Mouse (Mus musculus): ENCODE measurements around the gene Fastk. TPM values are rescaled to one million over a fixed set of nuclear protein-coding genes. Genes with fewer than 3 reads are reported as not detected.
"Not testable (repeated sequence)": the region's sequence is repeated elsewhere in the genome, so short reads cannot be mapped to it uniquely, and the experiment has no call there.

Fastk gene
- polyA plus RNA-seq, 1 experiment: 46.3 TPM

DNA sequence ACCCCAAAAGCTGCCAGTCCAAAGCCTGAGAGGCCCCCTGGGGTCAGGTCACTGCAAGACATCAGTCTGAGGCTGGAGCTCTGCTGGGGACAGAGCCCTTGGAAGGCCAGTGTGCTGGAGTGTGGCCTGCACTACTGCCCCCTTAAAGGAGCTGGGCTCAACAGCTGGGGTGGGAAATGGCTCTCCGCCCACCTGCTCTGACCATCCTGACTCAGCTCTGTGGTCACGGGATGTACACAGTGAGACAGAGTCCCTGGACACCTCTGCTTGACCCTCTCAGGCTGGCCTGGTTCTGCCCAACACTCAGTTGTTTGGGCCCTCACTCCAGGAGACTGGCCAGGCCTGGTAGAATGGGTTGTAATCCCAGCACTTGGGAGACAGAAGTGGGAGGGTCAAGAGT lies 35.6 kb downstream of the Fastk start:
- no peak overlapping the region for H3K4me3 ChIP-seq (ENCODE audit: insufficient read depth, low read length)
- H3K27ac ChIP-seq (ENCODE audit: insufficient read depth, low read depth, low read length): no peak overlapping the region
- peaks cover 10% of the 10 kb centered on the region; the same call in 1 of the 2 replicates for H3K4me1 ChIP-seq (ENCODE audit: control insufficient read depth, insufficient read depth, low read length)
- TF ChIP-seq POLR2A (IDR thresholded peaks at IDR 0.05; ENCODE audit: borderline replicate concordance, low read depth, low read length) (no peak), CTCF (IDR thresholded peaks at IDR 0.05; ENCODE audit: low read depth, low read length) (no peak)

GRCm38 (mm10) chr5:24408651-24409050 lies 36.4 kb downstream of the Fastk start:
- TF ChIP-seq POLR2A (IDR thresholded peaks at IDR 0.05; ENCODE audit: borderline replicate concordance, low read depth, low read length) (no peak), CTCF (IDR thresholded peaks at IDR 0.05; ENCODE audit: low read depth, low read length) (no peak)
- Histone ChIP-seq H3K4me1 (ENCODE audit: control insufficient read depth, insufficient read depth, low read length) (peaks cover 11% of the 10 kb centered on the region; the same call in 1 of the 2 replicates), H3K27ac (ENCODE audit: insufficient read depth, low read depth, low read length) (no peak overlapping the region), H3K4me3 (ENCODE audit: insufficient read depth, low read length) (no peak overlapping the region)

DNA sequence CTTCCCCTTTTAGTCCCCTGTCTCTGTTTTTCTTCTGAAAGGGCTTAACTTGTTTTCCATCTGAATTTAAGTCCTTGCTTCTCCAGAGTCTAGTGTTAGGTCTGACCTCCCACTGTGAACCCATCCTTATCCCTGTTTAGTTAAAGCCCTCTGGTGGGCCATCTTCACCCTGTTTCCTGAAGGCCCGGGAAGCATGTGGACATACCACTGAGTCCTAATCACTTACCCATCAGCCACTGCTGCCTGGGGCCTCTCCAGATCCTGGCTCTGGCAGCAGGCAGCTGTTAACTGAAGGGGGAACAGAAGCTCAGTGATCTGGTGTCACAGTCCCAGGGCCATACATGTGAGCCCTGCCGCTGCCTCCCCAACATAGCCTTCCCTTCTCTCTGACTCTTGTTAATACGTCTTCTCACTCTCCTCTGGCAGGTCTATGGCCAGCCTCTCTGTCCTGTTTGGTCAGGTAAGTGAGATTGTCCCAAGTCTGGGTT lies 39.7 kb downstream of the Fastk start:
- Histone ChIP-seq H3K4me1 (ENCODE audit: control insufficient read depth, insufficient read depth, low read length) (peaks cover 11% of the 10 kb centered on the region; the same call in 1 of the 2 replicates), H3K27ac (ENCODE audit: insufficient read depth, low read depth, low read length) (no peak overlapping the region), H3K4me3 (ENCODE audit: insufficient read depth, low read length) (no peak overlapping the region)
- TF ChIP-seq CTCF (IDR thresholded peaks at IDR 0.05; ENCODE audit: low read depth, low read length) (no peak), POLR2A (IDR thresholded peaks at IDR 0.05; ENCODE audit: borderline replicate concordance, low read depth, low read length) (no peak)

DNA sequence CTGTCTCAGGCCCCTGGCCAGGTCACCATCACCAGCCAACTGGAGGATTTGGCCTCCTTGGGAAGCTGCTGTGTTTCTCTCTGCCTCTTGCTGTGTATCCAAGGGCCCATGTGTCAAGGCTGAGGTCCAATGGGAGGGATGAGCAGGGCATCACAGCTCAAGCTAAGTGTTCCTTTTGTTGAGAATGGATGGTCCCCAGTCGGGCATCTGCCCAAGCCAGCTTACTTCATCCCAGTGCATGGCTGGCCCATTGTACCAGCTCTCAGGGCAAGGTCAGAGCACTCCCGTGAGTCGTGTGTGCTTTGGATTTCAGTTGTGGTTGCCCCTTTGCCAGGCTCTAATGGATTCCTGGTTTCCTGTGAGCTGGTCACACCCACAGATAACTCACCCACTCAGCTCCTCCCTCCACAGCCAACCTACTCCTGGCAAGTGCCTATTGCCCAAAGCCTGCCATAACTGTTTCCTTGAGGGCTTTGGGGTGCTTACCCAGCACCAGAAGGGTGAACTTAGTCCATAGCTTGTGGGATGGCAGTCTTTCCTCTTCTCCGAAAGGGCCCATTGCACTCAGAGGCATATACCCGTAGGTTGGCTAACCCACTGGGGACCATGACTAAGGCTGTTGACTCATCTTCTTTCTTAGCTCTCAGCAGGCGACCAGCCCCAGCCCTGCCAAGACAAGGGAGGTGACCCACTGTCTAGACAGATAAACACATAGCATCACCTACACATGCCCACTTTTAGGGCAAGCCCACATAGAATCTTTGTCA lies 40.3 kb downstream of the Fastk start:
- Histone ChIP-seq H3K4me1 (ENCODE audit: control insufficient read depth, insufficient read depth, low read length) (peaks cover 11% of the 10 kb centered on the region; the same call in 1 of the 2 replicates), H3K4me3 (ENCODE audit: insufficient read depth, low read length) (no peak overlapping the region), H3K27ac (ENCODE audit: insufficient read depth, low read depth, low read length) (no peak overlapping the region)
- TF ChIP-seq POLR2A (IDR thresholded peaks at IDR 0.05; ENCODE audit: borderline replicate concordance, low read depth, low read length) (no peak), CTCF (IDR thresholded peaks at IDR 0.05; ENCODE audit: low read depth, low read length) (no peak)

- H3K4me1 ChIP-seq (ENCODE audit: control insufficient read depth, insufficient read depth, low read length): peaks cover 11% of the 10 kb centered on the region; the same call in 1 of the 2 replicates
- TF ChIP-seq CTCF (IDR thresholded peaks at IDR 0.05; ENCODE audit: low read depth, low read length) (no peak), POLR2A (IDR thresholded peaks at IDR 0.05; ENCODE audit: borderline replicate concordance, low read depth, low read length) (no peak)
- H3K27ac ChIP-seq (ENCODE audit: insufficient read depth, low read depth, low read length): no peak overlapping the region
- no peak overlapping the region for H3K4me3 ChIP-seq (ENCODE audit: insufficient read depth, low read length)
Measured at GRCm38 (mm10) chr5:24401969-24402368, 43.1 kb downstream of the Fastk start.

DNA sequence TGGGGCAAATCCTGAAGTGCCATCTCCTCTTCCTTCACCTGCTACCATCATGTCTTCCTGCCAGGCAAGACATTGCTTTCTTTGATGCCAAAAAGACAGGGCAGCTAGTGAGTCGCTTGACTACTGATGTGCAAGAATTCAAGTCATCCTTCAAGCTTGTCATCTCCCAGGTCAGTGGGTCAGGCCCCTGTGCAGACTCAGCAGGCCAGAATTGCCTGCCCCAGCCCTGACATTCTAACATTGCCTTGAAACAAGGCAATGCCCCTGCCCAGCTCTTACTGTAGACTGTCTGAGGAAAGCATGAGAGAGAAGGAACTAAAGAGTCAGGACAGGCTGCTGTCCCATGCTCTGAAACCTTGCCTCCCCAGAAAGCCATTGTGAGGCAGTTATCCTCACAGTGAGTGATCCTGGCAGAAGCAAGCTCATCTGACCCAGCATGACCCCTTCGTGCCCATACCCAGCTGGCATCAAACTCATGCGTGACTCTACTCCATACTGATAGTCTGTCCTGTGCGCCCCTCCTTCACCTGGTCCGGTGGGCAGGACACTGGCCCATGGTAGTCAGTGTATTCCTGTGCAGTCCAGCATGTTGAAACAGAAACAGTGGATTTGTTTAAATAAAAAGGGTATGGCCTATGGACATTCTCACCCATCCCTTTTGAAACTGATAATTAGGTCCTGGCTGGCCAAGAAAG lies 44.0 kb downstream of the Fastk start:
- no peak for TF ChIP-seq POLR2A (IDR thresholded peaks at IDR 0.05; ENCODE audit: borderline replicate concordance, low read depth, low read length)
- no peak for TF ChIP-seq CTCF (IDR thresholded peaks at IDR 0.05; ENCODE audit: low read depth, low read length)
- Histone ChIP-seq H3K4me1 (ENCODE audit: control insufficient read depth, insufficient read depth, low read length) (peaks cover 11% of the 10 kb centered on the region; the same call in 1 of the 2 replicates), H3K4me3 (ENCODE audit: insufficient read depth, low read length) (no peak overlapping the region), H3K27ac (ENCODE audit: insufficient read depth, low read depth, low read length) (no peak overlapping the region)

DNA sequence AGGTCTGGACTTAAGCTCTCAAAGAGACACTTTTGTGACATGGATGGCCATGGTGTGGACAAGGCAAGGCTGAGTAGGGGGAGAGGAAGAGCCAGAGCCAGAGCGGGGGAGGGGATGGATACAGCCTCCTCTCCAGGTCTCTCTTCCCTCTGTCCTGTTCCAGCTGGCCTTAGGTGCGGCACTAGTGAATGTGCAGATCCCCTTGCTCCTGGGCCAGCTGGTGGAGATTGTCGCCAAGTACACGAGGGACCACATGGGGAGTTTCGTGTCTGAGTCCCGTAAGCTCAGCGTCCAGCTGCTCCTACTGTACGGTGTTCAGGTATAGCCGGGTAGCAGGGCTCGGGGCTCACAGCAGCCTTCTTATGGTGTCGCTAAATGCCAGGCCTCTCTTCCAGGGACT lies 44.7 kb downstream of the Fastk start:
- Histone ChIP-seq H3K4me3 (ENCODE audit: insufficient read depth, low read length) (no peak overlapping the region), H3K4me1 (ENCODE audit: control insufficient read depth, insufficient read depth, low read length) (peaks cover 9% of the 10 kb centered on the region; the same call in 1 of the 2 replicates), H3K27ac (ENCODE audit: insufficient read depth, low read depth, low read length) (no peak overlapping the region)
- TF ChIP-seq CTCF (IDR thresholded peaks at IDR 0.05; ENCODE audit: low read depth, low read length) (no peak), POLR2A (IDR thresholded peaks at IDR 0.05; ENCODE audit: borderline replicate concordance, low read depth, low read length) (no peak)

DNA sequence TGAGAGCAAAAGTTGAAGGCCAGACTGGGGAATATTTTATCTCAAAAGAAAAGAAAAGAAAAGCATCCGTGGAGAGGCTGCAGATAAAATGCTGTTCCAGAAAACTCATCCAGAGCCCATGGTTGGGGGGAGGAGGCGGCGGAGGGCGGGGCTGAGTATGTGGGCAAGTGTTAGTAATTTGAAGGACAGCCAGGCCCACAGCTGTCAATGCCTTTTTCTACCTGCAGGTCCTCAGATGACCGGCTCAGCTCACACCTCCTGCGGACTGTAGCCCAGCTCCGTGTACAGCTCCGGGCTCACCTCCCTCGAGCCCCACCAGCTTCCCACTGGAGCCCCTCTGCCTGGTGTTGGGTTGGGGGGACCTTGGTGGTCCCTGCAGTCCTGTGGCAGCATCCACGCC lies 45.4 kb downstream of the Fastk start:
- Histone ChIP-seq H3K27ac (ENCODE audit: insufficient read depth, low read depth, low read length) (no peak overlapping the region), H3K4me3 (ENCODE audit: insufficient read depth, low read length) (no peak overlapping the region)
- no peak for TF ChIP-seq CTCF (IDR thresholded peaks at IDR 0.05; ENCODE audit: low read depth, low read length)
- no peak for TF ChIP-seq POLR2A (IDR thresholded peaks at IDR 0.05; ENCODE audit: borderline replicate concordance, low read depth, low read length)

GRCm38 (mm10) chr5:24396254-24396653 lies 48.8 kb downstream of the Fastk start:
- not testable (repeated sequence) for H3K27ac ChIP-seq (ENCODE audit: insufficient read depth, low read depth, low read length); H3K4me3 ChIP-seq (ENCODE audit: insufficient read depth, low read length)
- peaks cover 16% of the 10 kb centered on the region for H3K4me1 ChIP-seq (ENCODE audit: control insufficient read depth, insufficient read depth, low read length)

More for the DNA sequence above, 45.4 kb downstream of the Fastk start:
- H3K4me1 ChIP-seq (ENCODE audit: control insufficient read depth, insufficient read depth, low read length): peaks cover 4% of the 10 kb centered on the region

Measured in bone marrow macrophage, adult 2 months (primary cell).